Mouse (Mus musculus) megakaryocyte-erythroid progenitor cell, adult 5 weeks (primary cell): Measurements from ENCODE around the gene Trim25. TPM values are rescaled to one million over a fixed set of nuclear protein-coding genes. Genes with fewer than 3 reads are reported as not detected.

Experiments used
- polyA plus RNA-seq: library from polyadenylated mRNA; stranded (reverse); fragments of >175 nt; gene quantifications from 2 replicates; pipeline ENCODE4 v1.2.3, GENCODE M21; 2012

Gene Trim25
- polyA plus RNA-seq = 40.3 and 40.5 TPM in 2 replicates

DNA sequence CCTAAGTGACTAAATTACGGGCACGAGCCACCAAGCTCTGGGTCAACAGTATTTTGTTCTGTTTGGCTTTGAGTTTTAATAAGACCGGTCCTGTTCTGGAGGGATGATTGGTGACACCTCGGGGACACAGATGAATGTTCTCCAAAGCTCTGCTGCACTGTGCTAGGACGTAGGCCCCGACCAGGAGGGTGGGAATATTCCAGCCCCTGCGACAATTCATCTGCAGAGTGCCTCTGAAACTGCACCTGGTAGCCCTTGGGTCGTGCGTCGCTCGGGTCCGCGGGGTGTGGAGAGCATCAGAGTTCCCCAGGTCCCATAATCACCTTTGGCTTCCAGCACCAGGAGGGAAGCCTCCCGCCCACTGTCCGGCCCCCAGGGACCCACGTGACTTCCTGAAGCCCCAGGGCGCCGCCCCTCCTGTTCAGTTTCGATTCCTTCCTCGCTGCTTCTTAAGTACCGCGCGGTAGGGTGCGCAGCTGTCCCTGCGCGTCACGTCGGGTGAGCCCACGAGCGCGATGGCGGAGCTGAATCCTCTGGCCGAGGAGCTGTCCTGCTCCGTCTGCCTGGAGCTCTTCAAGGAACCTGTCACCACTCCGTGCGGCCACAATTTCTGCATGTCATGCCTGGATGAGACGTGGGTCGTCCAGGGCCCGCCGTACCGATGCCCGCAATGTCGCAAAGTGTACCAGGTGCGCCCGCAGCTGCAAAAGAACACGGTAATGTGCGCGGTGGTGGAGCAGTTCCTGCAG is at the start of gene Trim25:
Trim25 (plus strand) TSS at position 403 of the 749 bp plus-strand sequence.

DNA sequence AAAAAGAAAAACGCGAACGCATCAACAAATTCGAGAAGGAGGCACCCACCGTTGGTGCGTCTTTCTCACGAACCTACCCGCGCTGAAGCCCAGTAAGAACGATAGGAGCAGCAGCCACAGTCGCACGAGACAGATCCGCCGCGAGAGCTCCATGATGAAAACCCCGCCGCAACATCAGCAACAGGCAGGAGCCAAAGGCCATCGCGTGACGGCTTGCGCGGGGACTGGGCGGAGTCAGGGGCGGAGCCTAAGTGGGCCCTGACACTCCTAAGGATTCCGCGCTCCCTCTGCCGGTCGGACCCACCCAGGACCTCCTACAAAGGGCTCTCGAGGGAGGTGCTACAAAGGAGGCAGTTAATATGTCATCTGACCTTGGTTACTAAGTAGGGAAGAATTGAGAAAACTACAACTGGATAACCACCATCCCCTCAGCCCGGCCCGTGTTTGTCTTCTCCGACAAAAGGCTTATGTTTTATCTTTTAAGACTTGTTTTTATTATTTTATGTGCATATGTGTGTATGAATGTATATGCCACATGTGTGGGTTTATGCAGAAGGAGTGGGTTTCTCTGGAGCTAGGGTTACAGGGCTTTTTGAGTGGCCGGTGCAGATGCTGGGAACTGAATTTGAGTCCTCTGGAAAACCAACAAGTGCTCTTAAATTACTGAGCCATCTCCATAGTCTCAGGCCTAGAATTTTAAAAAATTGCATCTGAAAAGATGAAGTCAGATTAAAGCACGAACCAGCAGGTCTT is 43.8 kb upstream of the Trim25 start, which contains the start of gene Scpep1:
Scpep1 (minus strand) TSS at position 249 of the 753 bp plus-strand sequence.

DNA sequence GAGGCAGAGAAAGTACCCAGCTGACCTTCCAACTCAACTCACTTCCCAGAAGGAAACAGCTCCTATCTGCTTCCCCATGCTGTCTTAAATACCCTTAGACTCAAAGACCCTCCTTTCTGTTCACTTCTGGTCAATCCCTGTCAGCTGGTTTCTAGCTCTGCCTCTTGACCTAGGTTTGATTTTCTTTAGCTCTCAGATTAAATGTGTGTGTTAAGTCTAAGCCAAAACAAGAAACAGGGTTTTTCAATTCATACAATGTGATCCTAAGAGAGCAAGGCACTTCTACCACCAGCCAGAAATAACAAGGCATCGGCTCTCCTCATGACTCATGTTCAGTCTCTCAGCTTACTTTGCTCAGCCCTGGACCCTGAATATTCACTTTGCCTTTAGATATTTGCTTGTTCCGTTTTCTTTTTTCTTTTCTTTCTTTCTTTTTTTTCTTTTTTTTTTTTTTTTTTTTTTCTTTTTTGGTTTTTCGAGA is 32.3 kb upstream of the Trim25 start, which contains the start of gene Elobl:
Elobl (minus strand) TSS at position 51 of the 481 bp plus-strand sequence.

DNA sequence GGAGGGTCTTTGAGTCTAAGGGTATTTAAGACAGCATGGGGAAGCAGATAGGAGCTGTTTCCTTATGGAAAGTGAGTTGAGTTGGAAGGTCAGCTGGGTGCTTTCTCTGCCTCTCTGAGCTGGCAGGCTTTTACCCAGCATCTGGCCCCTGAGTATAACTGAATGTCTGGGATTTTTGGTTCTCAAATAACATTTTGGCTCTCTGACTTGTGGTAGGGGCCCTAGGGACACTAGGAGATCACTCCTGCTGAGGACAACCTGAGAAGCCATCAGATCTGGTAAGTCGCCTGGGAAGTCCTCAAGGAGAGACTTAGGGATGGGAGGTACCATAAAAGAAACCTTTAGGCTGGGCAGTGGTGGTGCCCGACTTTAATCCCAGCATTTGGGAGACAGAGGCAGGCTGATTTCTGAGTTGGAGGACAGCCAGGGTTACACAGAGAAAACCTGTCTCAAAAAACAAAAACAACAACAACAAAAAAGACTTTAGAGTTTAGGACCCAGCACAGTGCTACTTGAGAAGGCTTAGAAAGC is 28.9 kb upstream of the Trim25 start, which contains the start of gene Coil:
Coil (plus strand) TSS at position 51 of the 531 bp plus-strand sequence.

DNA sequence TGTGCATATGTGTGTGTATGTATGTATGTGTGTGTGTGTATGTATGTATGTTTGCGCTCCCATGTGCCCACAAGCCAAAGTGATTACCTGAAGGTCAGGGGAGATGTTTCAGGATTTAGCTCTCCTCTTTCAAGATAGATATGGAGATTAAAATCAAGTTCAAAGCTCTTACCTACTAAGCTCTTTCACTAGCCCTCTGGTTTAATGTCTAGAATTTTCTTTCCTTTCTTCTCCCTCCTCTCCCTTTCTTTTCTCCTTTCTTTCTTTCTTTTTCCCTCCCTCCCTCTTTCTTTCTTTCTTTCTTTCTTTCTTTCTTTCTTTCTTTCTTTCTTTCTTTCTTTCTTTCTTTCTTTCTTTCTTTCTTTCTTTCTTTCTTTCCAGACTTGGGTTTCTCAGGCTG is 67.6 kb downstream of the Trim25 start, which contains the start of gene Dgke:
Dgke (minus strand) TSS at position 101 of the 400 bp plus-strand sequence.

Other genes with a start within 250 kb of the Trim25 start
- gene Akap1, start 134.8 kb upstream of the Trim25 start, polyA plus RNA-seq = 12.8 and 14.0 TPM in 2 replicates
- 4.1 and 5.5 TPM in 2 replicates for gene Scpep1, start 43.9 kb upstream of the Trim25 start, polyA plus RNA-seq
- gene Elobl, start 32.4 kb upstream of the Trim25 start, polyA plus RNA-seq = not detected in 2 replicates
- 10.5 and 10.9 TPM in 2 replicates for gene Coil, start 29.1 kb upstream of the Trim25 start, polyA plus RNA-seq
- 2.6 and 3.5 TPM in 2 replicates for gene Dgke, start 67.5 kb downstream of the Trim25 start, polyA plus RNA-seq
- gene Gm525, start 74.5 kb downstream of the Trim25 start, polyA plus RNA-seq = 0.14 TPM in 1 of 2 replicates, not detected in the other